Mouse (Mus musculus): ENCODE measurements around the gene Rpl23. TPM values are rescaled to one million over a fixed set of nuclear protein-coding genes. Genes with fewer than 3 reads are reported as not detected.
"Not testable (repeated sequence)": the region's sequence is repeated elsewhere in the genome, so short reads cannot be mapped to it uniquely, and the experiment has no call there.

The Rpl23 gene
- polyA plus RNA-seq, 1 experiment from 2014 or later = 491 TPM

DNA sequence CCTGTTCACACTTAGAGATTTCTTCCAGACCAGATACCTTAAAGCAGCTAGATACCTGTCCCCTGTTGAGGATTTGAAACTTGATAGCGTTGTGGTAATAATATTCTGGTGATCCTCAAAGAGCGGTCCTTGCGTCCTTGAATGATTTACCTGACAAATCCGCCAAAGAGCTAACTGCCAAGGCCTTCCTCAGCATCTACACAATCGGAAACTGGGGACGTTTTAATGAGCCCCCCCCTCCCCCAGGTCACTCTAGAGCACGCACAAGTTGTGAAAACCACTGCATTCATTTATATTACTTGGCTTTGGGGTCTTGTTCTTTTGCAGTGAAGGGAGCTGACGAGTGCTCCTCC, 15.8 kb upstream of the Rpl23 start:
- Histone ChIP-seq H3K27ac (ENCODE audit: low read length) (peak overlapping the region; percentile 45; the same call in 1 of the 2 replicates), H3K4me2 (ENCODE audit: low read depth, low read length) (peak overlapping the region; percentile 77; the same call in 1 of the 2 replicates), H3K27me3 (replicated peaks; ENCODE audit: control insufficient read depth, insufficient read depth, low read length) (no peaks in the 10 kb centered on the region), H3K4me1 (ENCODE audit: control insufficient read depth, insufficient read depth, low read length) (peaks cover 30% of the 10 kb centered on the region), H3K36me3 (ENCODE audit: control insufficient read depth, insufficient read depth, low read length) (no peaks in the 10 kb centered on the region), H3K9ac (ENCODE audit: low read depth, low read length) (peak overlapping the region; percentile 0; the same call in 1 of the 2 replicates), H3K4me3 (ENCODE audit: low read length) (peak overlapping the region; percentile 68), H3K9me3 (ENCODE audit: control insufficient read depth, low read length) (no peaks in the 10 kb centered on the region)
- WGBS = 47% methylated on average over 8 of the region's 8 CpGs
- no peak for ATAC-seq

DNA sequence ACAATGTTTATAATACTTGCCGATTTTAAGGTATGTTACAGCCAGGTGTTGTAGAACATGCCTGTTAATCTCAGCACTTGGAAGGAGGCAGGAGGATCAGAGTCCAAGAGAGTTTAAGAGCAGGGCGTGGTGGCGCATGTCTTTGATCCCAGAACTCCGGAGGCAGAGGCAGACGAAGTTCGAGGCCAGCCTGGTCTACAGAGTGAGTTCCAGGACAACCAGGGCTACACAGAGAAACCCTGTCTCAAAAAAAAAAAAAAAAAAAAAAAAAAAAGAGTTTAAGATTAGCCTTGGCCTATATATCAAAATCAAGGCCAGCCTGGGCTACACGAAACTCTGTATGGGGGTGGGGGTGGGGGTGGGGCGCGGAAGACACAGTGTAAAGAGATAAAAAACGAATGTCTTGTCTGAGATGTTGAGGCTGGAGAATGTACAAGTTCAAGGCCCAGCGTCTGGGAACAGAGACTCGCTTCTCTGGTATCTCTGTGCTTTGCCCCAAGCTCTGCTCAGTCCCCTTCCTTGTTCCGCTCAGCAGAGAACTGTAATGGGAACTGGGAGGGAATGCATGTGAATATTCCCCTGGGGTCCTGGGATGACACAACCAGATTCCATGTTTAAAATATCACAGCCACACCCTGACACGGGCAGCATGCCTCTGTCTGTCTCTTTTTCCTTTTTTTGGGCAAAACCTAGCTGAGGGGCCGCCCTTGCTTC, 15.3 kb upstream of the Rpl23 start:
- ATAC-seq = no peak
- no peak overlapping the region for H3K4me3 ChIP-seq (ENCODE audit: low read length)
- H3K27me3 ChIP-seq (replicated peaks; ENCODE audit: control insufficient read depth, insufficient read depth, low read length) = no peaks in the 10 kb centered on the region
- 54% methylated on average over 15 of the region's 15 CpGs for WGBS
- no peaks in the 10 kb centered on the region for H3K9me3 ChIP-seq (ENCODE audit: control insufficient read depth, low read length)
- no peaks in the 10 kb centered on the region for H3K36me3 ChIP-seq (ENCODE audit: control insufficient read depth, insufficient read depth, low read length)
- H3K9ac ChIP-seq (ENCODE audit: low read depth, low read length) = peak overlapping the region; percentile 0; the same call in 1 of the 2 replicates
- peaks cover 25% of the 10 kb centered on the region for H3K4me1 ChIP-seq (ENCODE audit: control insufficient read depth, insufficient read depth, low read length)
- H3K27ac ChIP-seq (ENCODE audit: low read length) = no peak overlapping the region
- peak overlapping the region; percentile 77; the same call in 1 of the 2 replicates for H3K4me2 ChIP-seq (ENCODE audit: low read depth, low read length)

DNA sequence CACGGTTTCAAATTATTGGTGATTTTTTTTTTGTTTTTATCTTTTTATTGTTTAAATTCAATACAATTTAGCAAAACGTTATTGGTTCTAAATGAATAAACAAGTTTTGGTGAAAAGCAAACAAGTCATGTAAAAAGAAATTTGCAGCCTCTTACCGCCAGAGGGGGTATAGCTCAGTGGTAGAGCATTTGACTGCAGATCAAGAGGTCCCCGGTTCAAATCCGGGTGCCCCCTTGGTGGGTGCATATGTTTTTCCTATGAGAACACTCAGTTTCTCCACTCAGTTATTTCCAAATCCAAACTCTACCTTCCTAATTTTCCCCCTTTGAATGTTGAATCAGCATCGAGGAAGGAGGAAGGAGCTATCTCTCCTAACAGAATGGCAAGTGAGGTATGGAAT, 14.7 kb upstream of the Rpl23 start:
- Histone ChIP-seq H3K27me3 (replicated peaks; ENCODE audit: control insufficient read depth, insufficient read depth, low read length) (no peaks in the 10 kb centered on the region), H3K9me3 (ENCODE audit: control insufficient read depth, low read length) (no peaks in the 10 kb centered on the region), H3K4me1 (ENCODE audit: control insufficient read depth, insufficient read depth, low read length) (peaks cover 19% of the 10 kb centered on the region), H3K27ac (ENCODE audit: low read length) (no peak overlapping the region), H3K9ac (ENCODE audit: low read depth, low read length) (no peak overlapping the region), H3K4me3 (ENCODE audit: low read length) (no peak overlapping the region), H3K4me2 (ENCODE audit: low read depth, low read length) (no peak overlapping the region), H3K36me3 (ENCODE audit: control insufficient read depth, insufficient read depth, low read length) (no peaks in the 10 kb centered on the region)
- 7% methylated on average over 6 of the region's 6 CpGs for WGBS
- no peak for ATAC-seq

DNA sequence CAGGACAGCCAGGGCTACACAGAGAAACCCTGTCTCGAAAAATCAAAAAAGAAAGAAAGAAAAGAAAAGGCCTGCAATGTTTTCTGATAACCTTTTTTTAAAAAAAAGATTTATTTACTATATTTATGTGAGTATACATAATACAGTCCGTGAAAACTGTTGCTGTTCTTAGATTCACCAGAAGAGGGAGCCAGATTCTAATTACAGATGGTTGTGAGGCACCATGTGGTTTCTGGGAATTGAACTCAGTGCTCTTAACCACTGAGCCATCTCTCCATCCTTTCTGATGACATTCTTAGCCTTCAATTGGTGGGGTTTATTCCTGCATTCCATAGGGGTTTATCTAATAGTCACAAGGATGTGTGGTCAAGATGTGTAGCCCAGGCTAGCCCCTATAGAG, 10.9 kb upstream of the Rpl23 start:
- no peaks in the 10 kb centered on the region for H3K9me3 ChIP-seq (ENCODE audit: control insufficient read depth, low read length)
- ATAC-seq = no peak
- no peaks in the 10 kb centered on the region for H3K36me3 ChIP-seq (ENCODE audit: control insufficient read depth, insufficient read depth, low read length)
- H3K4me1 ChIP-seq (ENCODE audit: control insufficient read depth, insufficient read depth, low read length) = peaks cover 4% of the 10 kb centered on the region; the same call in 1 of the 2 replicates
- H3K4me2 ChIP-seq (ENCODE audit: low read depth, low read length) = no peak overlapping the region
- no peak overlapping the region for H3K9ac ChIP-seq (ENCODE audit: low read depth, low read length)
- H3K27me3 ChIP-seq (replicated peaks; ENCODE audit: control insufficient read depth, insufficient read depth, low read length) = no peaks in the 10 kb centered on the region
- no peak overlapping the region for H3K27ac ChIP-seq (ENCODE audit: low read length)
- WGBS = 10% methylated on average over 2 of the region's 2 CpGs
- no peak overlapping the region for H3K4me3 ChIP-seq (ENCODE audit: low read length)

DNA sequence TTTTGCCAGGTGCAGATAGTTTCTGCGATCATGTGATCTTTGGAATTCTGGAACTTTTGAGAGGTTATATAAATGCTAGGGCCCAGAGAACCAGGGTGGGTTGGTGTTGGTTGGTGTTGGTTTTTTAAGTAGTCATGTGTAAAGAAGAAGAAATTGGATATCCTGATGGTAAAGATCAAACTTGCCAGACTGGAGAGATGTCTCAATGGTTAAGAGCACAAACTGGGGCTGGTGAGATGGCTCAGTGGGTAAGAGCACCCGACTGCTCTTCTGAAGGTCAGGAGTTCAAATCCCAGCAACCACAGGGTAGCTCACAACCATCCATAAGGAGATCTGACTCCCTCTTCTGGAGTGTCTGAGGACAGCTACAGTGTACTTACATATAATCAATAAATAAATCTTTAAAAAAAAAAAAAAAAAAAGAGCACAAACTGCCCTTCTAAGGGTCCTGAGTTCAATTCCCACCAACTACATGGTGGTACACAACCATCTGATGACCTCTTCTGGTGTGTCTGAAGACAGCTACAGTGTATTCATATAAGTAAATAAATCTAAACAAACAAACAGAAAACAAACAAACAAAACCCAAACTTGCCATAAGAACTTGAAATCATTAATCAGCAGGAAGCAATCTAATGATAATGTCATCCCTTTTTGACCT, 8.7 kb upstream of the Rpl23 start:
- ATAC-seq; H3K4me3 ChIP-seq (ENCODE audit: low read length); H3K27ac ChIP-seq (ENCODE audit: low read length); H3K4me2 ChIP-seq (ENCODE audit: low read depth, low read length); H3K9ac ChIP-seq (ENCODE audit: low read depth, low read length); H3K9me3 ChIP-seq (ENCODE audit: control insufficient read depth, low read length); H3K36me3 ChIP-seq (ENCODE audit: control insufficient read depth, insufficient read depth, low read length); H3K27me3 ChIP-seq (replicated peaks; ENCODE audit: control insufficient read depth, insufficient read depth, low read length); H3K4me1 ChIP-seq (ENCODE audit: control insufficient read depth, insufficient read depth, low read length): not testable (repeated sequence)
- 71% methylated on average over 2 of the region's 2 CpGs for WGBS

DNA sequence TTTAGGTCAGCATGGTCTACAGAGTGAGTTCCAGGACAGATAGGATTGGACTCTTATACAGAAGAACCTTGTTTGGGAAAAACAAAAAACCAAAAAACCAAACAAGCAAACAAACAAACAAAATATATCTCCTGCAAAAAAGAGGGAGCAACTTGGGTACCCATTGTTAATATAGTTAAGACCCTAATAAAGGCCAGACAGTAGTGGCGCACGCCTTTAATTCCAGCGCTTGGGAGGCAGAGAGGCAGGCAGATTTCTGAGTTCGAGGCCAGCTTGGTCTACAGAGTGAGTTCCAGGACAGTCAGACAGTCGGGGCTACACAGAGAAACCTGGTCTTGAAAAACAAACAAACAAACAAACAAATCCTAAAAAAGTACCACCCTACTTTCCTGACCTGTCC, 7.5 kb upstream of the Rpl23 start:
- H3K4me1 ChIP-seq (ENCODE audit: control insufficient read depth, insufficient read depth, low read length) = no peaks in the 10 kb centered on the region
- 87% methylated on average over 5 of the region's 5 CpGs for WGBS
- H3K4me3 ChIP-seq (ENCODE audit: low read length) = no peak overlapping the region

GRCm38 (mm10) chr11:97787961-97788360, 5.7 kb upstream of the Rpl23 start:
- Histone ChIP-seq H3K4me2 (ENCODE audit: low read depth, low read length) (no peak overlapping the region), H3K9ac (ENCODE audit: low read depth, low read length) (no peak overlapping the region), H3K27me3 (replicated peaks; ENCODE audit: control insufficient read depth, insufficient read depth, low read length) (no peaks in the 10 kb centered on the region), H3K4me3 (ENCODE audit: low read length) (no peak overlapping the region), H3K4me1 (ENCODE audit: control insufficient read depth, insufficient read depth, low read length) (no peaks in the 10 kb centered on the region), H3K27ac (ENCODE audit: low read length) (no peak overlapping the region), H3K36me3 (ENCODE audit: control insufficient read depth, insufficient read depth, low read length) (no peaks in the 10 kb centered on the region), H3K9me3 (ENCODE audit: control insufficient read depth, low read length) (no peaks in the 10 kb centered on the region)
- no peak for ATAC-seq
- WGBS = 91% methylated on average over 3 of the region's 3 CpGs

More for the DNA sequence above, 7.5 kb upstream of the Rpl23 start:
- Histone ChIP-seq H3K27ac (ENCODE audit: low read length) (no peak overlapping the region), H3K4me2 (ENCODE audit: low read depth, low read length) (no peak overlapping the region), H3K9ac (ENCODE audit: low read depth, low read length) (no peak overlapping the region), H3K36me3 (ENCODE audit: control insufficient read depth, insufficient read depth, low read length) (no peaks in the 10 kb centered on the region), H3K27me3 (replicated peaks; ENCODE audit: control insufficient read depth, insufficient read depth, low read length) (no peaks in the 10 kb centered on the region), H3K9me3 (ENCODE audit: control insufficient read depth, low read length) (no peaks in the 10 kb centered on the region)
- no peak for ATAC-seq

GRCm38 (mm10) chr11:97782564-97782895, 293 bp upstream of the Rpl23 start:
- peak; percentile 17; the same call in 1 of the 2 replicates for ATAC-seq
- Histone ChIP-seq H3K4me3 (ENCODE audit: low read length) (peak overlapping the region; percentile 82), H3K27me3 (replicated peaks; ENCODE audit: control insufficient read depth, insufficient read depth, low read length) (no peaks in the 10 kb centered on the region), H3K9ac (ENCODE audit: low read depth, low read length) (peak overlapping the region; percentile 72), H3K27ac (ENCODE audit: low read length) (peak overlapping the region; percentile 93), H3K4me1 (ENCODE audit: control insufficient read depth, insufficient read depth, low read length) (peaks cover 11% of the 10 kb centered on the region), H3K9me3 (ENCODE audit: control insufficient read depth, low read length) (no peaks in the 10 kb centered on the region), H3K36me3 (ENCODE audit: control insufficient read depth, insufficient read depth, low read length) (peaks cover 16% of the 10 kb centered on the region; the same call in 1 of the 2 replicates), H3K4me2 (ENCODE audit: low read depth, low read length) (peak overlapping the region; percentile 45)
- WGBS = under 1% methylated on average over 10 of the region's 10 CpGs

- no peaks in the 10 kb centered on the region for H3K9me3 ChIP-seq (ENCODE audit: control insufficient read depth, low read length)
- H3K4me1 ChIP-seq (ENCODE audit: control insufficient read depth, insufficient read depth, low read length) = peaks cover 11% of the 10 kb centered on the region
- H3K27ac ChIP-seq (ENCODE audit: low read length) = peak overlapping the region; percentile 93
- H3K4me3 ChIP-seq (ENCODE audit: low read length) = peak overlapping the region; percentile 82
- WGBS = 1% methylated on average over 11 of the region's 11 CpGs
- H3K9ac ChIP-seq (ENCODE audit: low read depth, low read length) = peak overlapping the region; percentile 97
- no peaks in the 10 kb centered on the region for H3K27me3 ChIP-seq (replicated peaks; ENCODE audit: control insufficient read depth, insufficient read depth, low read length)
- H3K4me2 ChIP-seq (ENCODE audit: low read depth, low read length) = peak overlapping the region; percentile 68
- ATAC-seq = no peak
- H3K36me3 ChIP-seq (ENCODE audit: control insufficient read depth, insufficient read depth, low read length) = peaks cover 20% of the 10 kb centered on the region; the same call in 1 of the 2 replicates
Measured at GRCm38 (mm10) chr11:97781478-97781831, 782 bp downstream of the Rpl23 start.
